Mouse (Mus musculus) lung, postnatal 0 days (tissue): ENCODE data around the gene Dyrk3.

Source experiments
- CTCF ChIP-seq: IDR thresholded peaks from 2 replicates; pipeline ENCODE4 v1.5.1; 2016; ENCODE audit warnings: antibody characterized with exemption, mild to moderate bottlenecking
- EP300 ChIP-seq: IDR thresholded peaks from 2 replicates; pipeline ENCODE4 v1.6.1; 2016; ENCODE audit warnings: antibody characterized with exemption, mild to moderate bottlenecking, control low read depth

GRCm38 (mm10) chr1:131084289-131084688 is 53.9 kb downstream of the Dyrk3 start:
- TF ChIP-seq CTCF (no peak), EP300 (no peak; the same call in 1 of the 2 replicates)
